Mouse (Mus musculus): ENCODE measurements around the gene Eri3.

The Eri3 gene

DNA sequence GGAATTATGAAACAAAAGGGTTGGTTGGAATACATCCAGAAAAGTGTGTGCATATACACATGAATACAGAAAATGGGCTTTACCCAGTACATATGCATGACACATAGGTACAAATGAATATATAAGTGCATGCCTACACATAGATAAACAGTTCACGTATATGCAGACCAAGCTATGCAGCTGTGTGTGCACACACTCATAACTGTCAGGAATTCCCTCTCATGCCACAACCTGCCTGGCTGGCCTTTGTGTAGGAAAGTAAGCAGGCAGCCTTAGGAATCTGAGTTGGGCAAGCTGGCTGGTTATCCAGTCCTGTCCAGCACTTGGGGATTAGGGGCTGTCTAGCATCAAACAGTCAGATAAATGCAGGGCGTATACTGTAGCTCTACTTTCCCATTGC lies 72.9 kb downstream of the Eri3 start:
- no peak for DNase-seq (ENCODE audit: low read depth, low spot score)

DNA sequence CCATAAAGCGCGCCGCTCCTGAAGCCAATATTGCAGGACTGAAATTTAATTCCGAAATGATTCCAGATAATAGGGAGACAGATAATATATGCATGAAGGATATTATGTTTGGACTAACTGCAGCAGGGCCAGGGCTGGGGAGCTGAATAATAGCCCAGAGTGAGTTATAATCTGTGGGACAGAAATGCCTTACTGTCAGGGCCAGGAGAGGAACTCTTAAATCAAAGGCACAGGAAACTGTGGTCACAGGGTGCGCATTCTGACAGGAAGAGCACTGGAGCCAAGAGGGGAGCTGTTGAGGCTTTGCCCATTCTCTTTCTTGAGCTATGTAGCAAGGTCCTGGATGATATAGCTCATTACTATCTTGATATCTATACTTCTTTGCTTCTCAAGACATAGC lies 74.5 kb downstream of the Eri3 start:
- DNase-seq (ENCODE audit: low read depth, low spot score): no peak

- DNase-seq (ENCODE audit: low read depth, low spot score): no peak
These were observed 78.3 kb downstream of the Eri3 start for GRCm38 (mm10) chr4:117628464-117628863.

DNA sequence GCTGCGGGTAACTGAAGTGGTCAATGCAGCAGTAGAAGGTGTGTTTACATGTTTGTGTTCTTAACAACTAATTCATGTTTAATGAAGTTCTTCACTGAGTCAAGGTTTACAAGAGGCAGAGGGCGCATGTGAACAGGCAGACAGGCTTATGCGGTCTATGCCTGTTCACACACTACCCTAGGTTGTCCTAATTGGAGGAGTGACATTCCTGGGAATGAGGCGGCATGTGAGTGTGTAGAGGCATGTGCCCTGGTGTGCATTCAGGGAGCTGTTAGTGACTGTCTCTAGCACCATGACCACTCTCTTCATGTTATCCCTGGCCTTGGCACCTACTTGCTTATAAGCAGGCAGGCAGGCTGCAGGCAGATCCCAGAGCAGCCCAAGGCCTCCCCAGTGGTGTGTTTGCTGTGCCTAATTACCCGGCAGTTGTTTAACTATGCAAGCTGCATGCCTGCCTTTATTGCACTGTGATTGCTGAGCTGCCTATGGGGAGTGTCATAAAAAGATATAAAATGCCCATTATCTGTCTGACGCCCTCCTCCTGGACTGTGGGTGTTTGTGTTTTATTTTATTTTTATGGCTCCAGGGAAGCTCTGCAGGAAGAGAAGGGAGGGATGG lies 80.0 kb downstream of the Eri3 start:
- no peak for DNase-seq (ENCODE audit: low read depth, low spot score)

DNA sequence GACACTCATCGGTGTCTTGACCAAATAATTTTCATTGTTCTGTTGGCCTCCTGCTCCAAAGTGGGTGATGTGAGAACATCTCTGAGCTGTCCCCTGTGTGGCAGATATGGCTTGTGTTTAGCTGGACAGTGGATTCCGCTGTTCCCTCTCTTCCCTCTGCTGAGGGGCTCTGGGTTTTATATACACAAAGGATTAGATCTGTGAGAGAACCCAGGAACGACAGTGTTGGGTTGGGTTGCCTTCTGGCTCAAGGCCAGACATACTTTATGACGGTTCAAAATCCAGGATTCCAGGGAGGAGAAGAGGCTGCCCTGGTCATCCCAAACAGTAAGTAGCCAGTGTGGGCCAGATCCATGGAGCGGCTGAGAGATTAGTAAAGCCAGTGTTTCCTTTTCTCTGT lies 83.4 kb downstream of the Eri3 start:
- no peak for DNase-seq (ENCODE audit: low read depth, low spot score)

DNA sequence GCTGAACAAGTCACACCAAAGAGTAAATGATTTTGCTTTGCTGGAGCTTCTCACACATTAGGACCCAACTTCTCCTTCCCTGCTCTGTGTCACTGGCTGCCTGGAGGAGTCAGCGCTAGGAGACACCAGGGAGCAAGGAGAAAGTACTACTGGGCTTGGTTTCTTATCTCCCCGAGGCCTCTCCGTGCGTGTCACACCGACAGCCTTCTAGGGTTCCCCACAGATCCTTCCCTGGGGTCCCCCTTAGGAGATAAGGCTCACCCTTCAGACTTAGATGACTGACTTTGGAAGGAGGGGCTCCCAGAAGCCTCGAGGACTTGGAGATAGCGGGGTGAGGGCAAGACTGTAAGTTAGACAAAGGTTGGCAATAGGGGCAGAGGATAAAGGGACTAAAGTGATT lies 84.5 kb downstream of the Eri3 start:
- no peak for DNase-seq (ENCODE audit: low read depth, low spot score)

GRCm38 (mm10) chr4:117636152-117636551 lies 86.0 kb downstream of the Eri3 start:
- no peak for DNase-seq (ENCODE audit: low read depth, low spot score)

DNA sequence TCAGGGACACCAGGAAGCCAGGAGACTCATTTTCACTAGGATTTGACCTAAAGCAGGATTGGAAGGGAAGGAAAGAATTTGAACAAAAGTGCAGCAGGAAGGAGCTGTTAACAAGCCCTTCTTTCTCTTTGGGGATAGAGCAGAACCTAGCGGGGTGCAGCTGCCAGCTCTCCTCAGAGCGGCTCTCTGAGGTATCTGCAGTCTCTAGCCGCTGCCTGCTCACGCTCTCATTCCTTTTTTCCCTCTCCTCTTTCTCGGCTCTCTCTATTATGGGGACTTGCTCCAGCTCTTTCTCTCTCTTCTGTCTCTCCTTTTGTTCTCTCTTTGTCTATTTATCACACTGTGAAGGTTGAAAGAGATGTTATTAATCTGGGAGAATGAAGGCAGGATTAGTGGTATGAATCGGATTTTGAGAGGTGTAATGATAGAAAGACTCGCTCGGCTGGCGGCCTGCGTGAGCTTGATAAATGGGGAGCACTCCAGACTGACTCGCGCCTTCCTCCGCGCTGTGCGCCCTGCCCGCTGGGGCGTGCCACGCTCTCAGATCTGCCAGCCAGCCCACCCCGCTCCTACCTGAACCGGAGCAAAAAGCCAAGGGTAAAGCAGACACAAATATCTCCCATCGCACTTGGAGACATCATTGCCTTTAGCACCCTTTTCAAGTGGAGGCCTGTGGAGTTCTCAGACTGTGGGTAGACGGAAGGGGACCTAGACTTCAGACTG lies 86.9 kb downstream of the Eri3 start:
- no peak for DNase-seq (ENCODE audit: low read depth, low spot score)

- DNase-seq (ENCODE audit: low read depth, low spot score): no peak
These were observed 90.9 kb downstream of the Eri3 start for GRCm38 (mm10) chr4:117640925-117641703.

GRCm38 (mm10) chr4:117641804-117642203 lies 91.6 kb downstream of the Eri3 start:
- DNase-seq (ENCODE audit: low read depth, low spot score): no peak

- no peak for DNase-seq (ENCODE audit: low read depth, low spot score)
These were observed 94.9 kb downstream of the Eri3 start for GRCm38 (mm10) chr4:117645031-117645435.

DNA sequence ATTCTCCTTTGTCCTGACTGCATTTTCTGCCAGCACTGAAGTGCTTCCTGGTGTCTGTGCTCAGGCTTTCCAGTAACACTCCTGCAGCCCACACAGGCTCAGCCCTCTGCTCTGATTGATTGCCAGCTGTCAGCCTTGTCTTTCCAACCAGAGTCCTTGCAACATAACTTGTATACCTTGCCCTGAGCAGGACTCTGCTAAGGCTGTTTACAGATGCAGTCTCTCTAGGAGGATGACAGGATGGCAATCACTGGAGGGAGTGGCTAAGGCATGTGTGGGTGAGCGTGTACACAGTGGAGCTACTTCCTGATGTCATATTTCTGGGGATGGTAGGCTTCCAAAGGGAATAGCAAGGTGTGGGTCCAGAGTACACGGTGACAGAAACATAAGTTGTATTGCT lies 95.7 kb downstream of the Eri3 start:
- no peak for DNase-seq (ENCODE audit: low read depth, low spot score)

- DNase-seq (ENCODE audit: low read depth, low spot score): no peak
These were observed 96.3 kb downstream of the Eri3 start for GRCm38 (mm10) chr4:117646496-117646895.

DNA sequence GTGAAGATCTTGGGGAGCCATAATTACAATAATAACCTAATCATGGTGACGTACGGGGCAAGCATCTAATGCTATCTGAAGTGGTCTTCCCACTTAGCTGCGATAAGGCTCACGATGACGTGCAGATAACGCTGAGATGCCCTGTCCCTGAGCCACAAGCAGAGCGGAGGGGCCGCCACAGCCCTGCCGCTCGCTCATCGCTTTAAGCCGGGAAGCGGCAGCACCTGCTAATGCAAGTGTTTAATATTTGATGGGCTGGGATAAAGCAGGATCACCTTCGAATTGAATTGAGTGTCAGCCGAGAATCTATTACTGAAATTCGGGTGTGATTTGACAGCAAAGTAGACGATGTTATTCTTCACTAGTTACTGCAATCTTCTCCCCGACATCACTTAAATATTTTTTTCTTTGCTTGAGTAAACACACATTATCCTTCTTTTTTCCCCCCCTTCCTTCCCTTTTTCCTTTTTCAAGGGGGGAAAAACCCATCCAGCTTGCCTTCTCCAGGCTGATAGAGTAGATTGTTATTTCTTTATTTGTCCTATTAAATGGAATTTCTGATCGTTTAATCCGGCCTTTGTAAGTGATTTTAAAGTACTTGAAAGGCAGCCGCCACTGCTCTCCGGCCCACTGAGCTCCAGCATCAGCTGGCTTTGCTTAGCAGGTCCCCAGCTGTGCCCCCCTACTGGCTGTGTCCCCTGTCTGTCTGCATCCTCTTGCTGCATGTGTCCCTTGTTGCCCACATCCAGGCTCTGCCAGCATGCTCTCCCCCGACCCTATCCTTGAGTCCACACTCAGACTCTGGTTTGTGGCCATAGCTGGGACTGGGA lies 97.0 kb downstream of the Eri3 start:
- no peak for DNase-seq (ENCODE audit: low read depth, low spot score)

DNA sequence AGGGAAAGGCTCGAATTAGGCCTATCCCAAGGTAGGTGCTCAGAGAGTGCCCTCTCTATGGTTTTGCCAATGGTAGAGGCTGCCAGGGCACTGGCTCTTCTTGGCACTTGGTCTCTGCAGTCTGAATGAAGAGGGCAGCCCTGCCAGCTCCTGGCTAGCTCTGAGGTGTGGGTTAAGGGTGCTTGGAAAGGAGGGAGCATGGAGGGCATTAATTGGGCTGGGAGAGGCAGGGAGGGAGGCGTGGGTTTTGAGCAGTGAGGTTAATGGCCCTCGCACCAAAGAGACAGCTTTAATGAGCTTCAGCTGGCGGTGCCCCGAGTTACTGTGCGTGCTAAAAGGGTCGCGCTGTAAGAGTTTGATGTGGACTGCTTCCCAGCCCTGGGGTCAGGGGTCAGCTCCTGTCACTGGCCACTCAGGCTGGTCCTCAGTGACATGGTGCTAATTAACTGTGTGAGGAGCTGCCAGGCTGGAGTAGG lies 101.5 kb downstream of the Eri3 start:
- DNase-seq (ENCODE audit: low read depth, low spot score): no peak

- no peak for DNase-seq (ENCODE audit: low read depth, low spot score)
These were observed 102.6 kb downstream of the Eri3 start for GRCm38 (mm10) chr4:117652727-117653126.

DNA sequence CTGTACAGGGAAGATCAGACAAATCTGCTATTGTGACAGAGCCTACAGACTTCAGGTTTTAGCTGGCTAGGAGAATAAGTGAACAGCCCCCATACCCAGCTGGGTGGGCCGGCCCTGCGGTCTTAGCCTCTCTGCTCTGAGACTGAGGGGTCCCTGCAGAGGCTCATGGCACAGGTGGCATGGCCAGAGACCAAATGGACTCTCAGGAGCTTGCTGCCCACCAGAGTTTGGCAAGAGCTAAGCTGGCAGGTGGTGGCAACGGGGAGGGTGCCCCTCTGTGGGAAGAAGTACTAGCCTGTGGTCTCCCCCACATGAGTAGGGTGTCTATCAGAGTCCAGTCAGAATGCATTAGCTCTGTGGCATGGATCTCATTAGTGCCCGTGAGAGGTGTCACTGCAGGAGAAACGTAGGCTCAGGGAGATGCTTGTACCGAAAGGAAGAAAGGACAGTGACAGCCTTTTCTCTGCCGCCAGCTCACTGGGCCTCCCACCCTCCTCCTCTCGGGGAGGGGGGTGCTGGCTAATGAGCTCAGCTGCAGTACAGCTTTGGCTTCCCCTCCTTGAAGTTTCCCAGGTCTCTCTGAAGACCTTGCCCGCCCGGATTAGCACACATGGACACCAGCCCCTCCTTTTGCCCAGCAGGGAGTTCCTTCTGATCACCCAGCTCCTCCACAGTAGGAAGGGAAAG lies 104.0 kb downstream of the Eri3 start:
- no peak for DNase-seq (ENCODE audit: low read depth, low spot score)

- DNase-seq (ENCODE audit: low read depth, low spot score): no peak
These were observed 104.7 kb downstream of the Eri3 start for GRCm38 (mm10) chr4:117654703-117655499.

DNA sequence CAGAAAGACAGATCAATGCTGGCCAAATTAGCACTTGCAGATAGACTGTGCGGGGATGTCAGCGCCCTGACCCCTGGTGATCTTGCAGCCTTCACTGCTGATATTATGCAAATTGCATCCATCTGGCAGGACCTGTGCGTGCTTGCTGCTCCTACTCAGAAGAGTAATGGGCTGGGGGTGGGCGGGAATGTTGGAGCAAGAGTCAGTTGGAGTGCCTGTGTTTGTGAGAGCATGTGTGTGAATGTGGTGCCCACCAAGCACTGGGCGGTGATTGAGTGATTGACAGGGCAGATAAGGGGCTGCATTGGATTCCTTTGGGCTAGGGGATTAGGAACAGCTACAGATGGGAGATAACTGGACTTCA lies 105.3 kb downstream of the Eri3 start:
- no peak for DNase-seq (ENCODE audit: low read depth, low spot score)

DNA sequence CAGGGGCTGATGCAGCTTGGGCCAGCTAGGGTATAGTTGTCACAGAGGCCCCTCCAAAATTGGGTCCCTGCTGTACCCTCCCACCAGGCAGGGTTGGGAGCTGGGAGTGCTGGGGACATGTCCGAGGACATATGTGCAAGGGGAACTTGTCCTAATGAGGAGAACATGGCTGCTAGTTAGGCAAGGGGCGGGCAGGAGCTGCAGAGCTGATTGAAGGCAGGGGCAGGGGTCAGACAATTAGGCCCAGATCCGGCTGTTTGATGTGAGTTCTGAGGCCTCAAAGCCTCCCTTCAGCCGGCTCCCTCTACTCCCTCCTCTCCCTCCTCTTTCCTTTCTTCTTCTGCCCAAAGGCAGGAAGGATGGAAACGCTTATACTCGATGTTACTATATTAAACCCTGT lies 106.8 kb downstream of the Eri3 start:
- no peak for DNase-seq (ENCODE audit: low read depth, low spot score)

Data from WW6 (cell line).